Mouse (Mus musculus): ENCODE data around the gene Dgka.
"Not testable (repeated sequence)": the region's sequence is repeated elsewhere in the genome, so short reads cannot be mapped to it uniquely, and the experiment has no call there.

Gene Dgka

GRCm38 (mm10) chr10:128731992-128732391 is 12.7 kb downstream of the Dgka start:
- DNase-seq (ENCODE audit: low spot score) = no peak

- DNase-seq (ENCODE audit: low spot score) = peak; percentile 37
Observed at GRCm38 (mm10) chr10:128731002-128731433, 13.6 kb downstream of the Dgka start.

GRCm38 (mm10) chr10:128728059-128728458 is 16.6 kb downstream of the Dgka start:
- DNase-seq (ENCODE audit: low spot score) = no peak

GRCm38 (mm10) chr10:128725466-128725865 is 19.2 kb downstream of the Dgka start:
- DNase-seq (ENCODE audit: low spot score) = not testable (repeated sequence)

- DNase-seq (ENCODE audit: low spot score) = no peak
Observed at GRCm38 (mm10) chr10:128715559-128716537, 28.8 kb downstream of the Dgka start.

GRCm38 (mm10) chr10:128711318-128711717 is 33.3 kb downstream of the Dgka start:
- DNase-seq (ENCODE audit: low spot score) = not testable (repeated sequence)

- DNase-seq (ENCODE audit: low spot score) = no peak
Observed at GRCm38 (mm10) chr10:128705317-128705693, 39.4 kb downstream of the Dgka start.

GRCm38 (mm10) chr10:128704491-128705316 is 40.0 kb downstream of the Dgka start, which contains the start of gene Cdk2:
Gene Cdk2 (minus strand): TSS chr10:128705031.
- peak; percentile 83 for DNase-seq (ENCODE audit: low spot score)

- DNase-seq (ENCODE audit: low spot score) = no peak
Observed at GRCm38 (mm10) chr10:128703895-128704294, 40.8 kb downstream of the Dgka start, which contains the start of gene Pmel. Gene Pmel (plus strand): TSS chr10:128704195.

GRCm38 (mm10) chr10:128702328-128703007 is 42.2 kb downstream of the Dgka start:
- no peak for DNase-seq (ENCODE audit: low spot score)

GRCm38 (mm10) chr10:128700712-128701111 is 43.9 kb downstream of the Dgka start:
- no peak for DNase-seq (ENCODE audit: low spot score)

- no peak for DNase-seq (ENCODE audit: low spot score)
Observed at GRCm38 (mm10) chr10:128699611-128700010, 45.0 kb downstream of the Dgka start.

- DNase-seq (ENCODE audit: low spot score) = no peak
Observed at GRCm38 (mm10) chr10:128699006-128699405, 45.6 kb downstream of the Dgka start.

- no peak for DNase-seq (ENCODE audit: low spot score)
Observed at GRCm38 (mm10) chr10:128697072-128697725, 47.5 kb downstream of the Dgka start.

GRCm38 (mm10) chr10:128695992-128696807 is 48.5 kb downstream of the Dgka start, which contains the start of gene Rab5b:
Gene Rab5b (minus strand): TSS chr10:128696264.
- DNase-seq (ENCODE audit: low spot score) = peak; percentile 96

- DNase-seq (ENCODE audit: low spot score) = no peak
Observed at GRCm38 (mm10) chr10:128695411-128695991, 49.2 kb downstream of the Dgka start.

GRCm38 (mm10) chr10:128674469-128675008 is 70.1 kb downstream of the Dgka start:
- no peak for DNase-seq (ENCODE audit: low spot score)

- DNase-seq (ENCODE audit: low spot score) = peak; percentile 83
Observed at GRCm38 (mm10) chr10:128673763-128674468, 70.7 kb downstream of the Dgka start, which contains the start of gene Suox. Gene Suox (minus strand): TSS chr10:128674073.

- no peak for DNase-seq (ENCODE audit: low spot score)
Observed at GRCm38 (mm10) chr10:128671148-128671547, 73.5 kb downstream of the Dgka start.

All from spleen, adult 12 weeks (tissue).